Mouse (Mus musculus): ENCODE results near the gene Dcaf7. TPM values are rescaled to one million over a fixed set of nuclear protein-coding genes. Genes with fewer than 3 reads are reported as not detected.

Dcaf7 gene
- polyA plus RNA-seq, 1 experiment from 2014 or later, result 93.4 TPM

Other genes with a start within 250 kb of the Dcaf7 start
- 12.1 and 13.6 TPM in 2 replicates for gene Cyb561, start 83.5 kb upstream of the Dcaf7 start, polyA plus RNA-seq (2016; fragmentation: Nextera tagmentation; extraction: Ambion mirVana)
- 0.68 and 0.69 TPM in 2 replicates for gene Ace, start 68.9 kb upstream of the Dcaf7 start, polyA plus RNA-seq (2016; fragmentation: Nextera tagmentation; extraction: Ambion mirVana)
- not detected in 2 replicates for gene Ace3, start 42.2 kb upstream of the Dcaf7 start, polyA plus RNA-seq (2016; fragmentation: Nextera tagmentation; extraction: Ambion mirVana)
- gene Kcnh6, start 28.7 kb upstream of the Dcaf7 start, polyA plus RNA-seq (2016; fragmentation: Nextera tagmentation; extraction: Ambion mirVana), result 1.3 and 3.4 TPM in 2 replicates
- 10.8 and 11.1 TPM in 2 replicates for gene Taco1, start 29.2 kb downstream of the Dcaf7 start, polyA plus RNA-seq (2016; fragmentation: Nextera tagmentation; extraction: Ambion mirVana)
- gene Map3k3, start 47.7 kb downstream of the Dcaf7 start, polyA plus RNA-seq (2016; fragmentation: Nextera tagmentation; extraction: Ambion mirVana), result 31.8 and 33.8 TPM in 2 replicates
- gene Gm10840, start 124.0 kb downstream of the Dcaf7 start, polyA plus RNA-seq (2016; fragmentation: Nextera tagmentation; extraction: Ambion mirVana), result not detected in 2 replicates
- 467 and 469 TPM in 2 replicates for gene Limd2, start 124.0 kb downstream of the Dcaf7 start, polyA plus RNA-seq (2016; fragmentation: Nextera tagmentation; extraction: Ambion mirVana)
- 34.8 and 35.4 TPM in 2 replicates for gene Strada, start 165.3 kb downstream of the Dcaf7 start, polyA plus RNA-seq (2016; fragmentation: Nextera tagmentation; extraction: Ambion mirVana)
- 79.4 and 81.7 TPM in 2 replicates for gene Ccdc47, start 179.5 kb downstream of the Dcaf7 start, polyA plus RNA-seq (2016; fragmentation: Nextera tagmentation; extraction: Ambion mirVana)
- gene Ddx42, start 180.1 kb downstream of the Dcaf7 start, polyA plus RNA-seq (2016; fragmentation: Nextera tagmentation; extraction: Ambion mirVana), result 103 and 104 TPM in 2 replicates
- gene Ftsj3, start 219.2 kb downstream of the Dcaf7 start, polyA plus RNA-seq (2016; fragmentation: Nextera tagmentation; extraction: Ambion mirVana), result 63.3 and 67.0 TPM in 2 replicates
- 315 and 316 TPM in 2 replicates for gene Psmc5, start 219.3 kb downstream of the Dcaf7 start, polyA plus RNA-seq (2016; fragmentation: Nextera tagmentation; extraction: Ambion mirVana)
- gene Smarcd2, start 236.1 kb downstream of the Dcaf7 start, polyA plus RNA-seq (2016; fragmentation: Nextera tagmentation; extraction: Ambion mirVana), result 71.5 and 75.1 TPM in 2 replicates
- gene Tcam1, start 239.8 kb downstream of the Dcaf7 start, polyA plus RNA-seq (2016; fragmentation: Nextera tagmentation; extraction: Ambion mirVana), result 0.24 and 0.47 TPM in 2 replicates

All from embryonic facial prominence, embryonic 12.5 days (tissue).